Mouse (Mus musculus): ENCODE data around the gene Bmp7. TPM values are rescaled to one million over a fixed set of nuclear protein-coding genes. Genes with fewer than 3 reads are reported as not detected.

The Bmp7 gene
- total and polyA plus RNA-seq, 2 experiments from 2014 or later, result 15.3 to 34.0 TPM

GRCm38 (mm10) chr2:172965249-172965648 is 25.1 kb upstream of the Bmp7 start:
- 54% methylated on average over 11 of the region's 11 CpGs for WGBS
- Histone ChIP-seq H3K36me3 (ENCODE audit: insufficient read depth, low read length) (no peaks in the 10 kb centered on the region), H3K4me3 (ENCODE audit: low read depth, low read length) (no peak overlapping the region), H3K9me3 (ENCODE audit: low read length) (no peaks in the 10 kb centered on the region), H3K27me3 (ENCODE audit: insufficient read depth, low read length) (no peaks in the 10 kb centered on the region), H3K4me1 (ENCODE audit: insufficient read depth, low read length) (no peaks in the 10 kb centered on the region), H3K9ac (replicated peaks; ENCODE audit: low read length, poor library complexity, severe bottlenecking) (no peak overlapping the region), H3K27ac (ENCODE audit: low read depth, low read length) (no peak overlapping the region), H3K4me2 (ENCODE audit: low read depth, low read length, poor library complexity, severe bottlenecking) (no peak overlapping the region)
- DNase-seq (ENCODE audit: low spot score), result no peak
- no peak for ATAC-seq (ENCODE audit: low FRiP score)
- no peak for TF ChIP-seq CTCF (IDR thresholded peaks at IDR 0.05)

GRCm38 (mm10) chr2:172961211-172961610 is 21.1 kb upstream of the Bmp7 start:
- TF ChIP-seq CTCF (IDR thresholded peaks at IDR 0.05), result no peak
- WGBS, result 12% methylated on average over 6 of the region's 6 CpGs

GRCm38 (mm10) chr2:172960350-172960749 is 20.2 kb upstream of the Bmp7 start:
- Histone ChIP-seq H3K36me3 (ENCODE audit: insufficient read depth, low read length) (no peaks in the 10 kb centered on the region), H3K9ac (replicated peaks; ENCODE audit: low read length, poor library complexity, severe bottlenecking) (no peak overlapping the region), H3K4me3 (ENCODE audit: low read depth, low read length) (no peak overlapping the region), H3K4me2 (ENCODE audit: low read depth, low read length, poor library complexity, severe bottlenecking) (no peak overlapping the region), H3K27me3 (ENCODE audit: insufficient read depth, low read length) (no peaks in the 10 kb centered on the region), H3K9me3 (ENCODE audit: low read length) (no peaks in the 10 kb centered on the region), H3K4me1 (ENCODE audit: insufficient read depth, low read length) (no peaks in the 10 kb centered on the region), H3K27ac (ENCODE audit: low read depth, low read length) (no peak overlapping the region)
- 86% methylated on average over 3 of the region's 3 CpGs for WGBS
- TF ChIP-seq CTCF (IDR thresholded peaks at IDR 0.05), result no peak
- DNase-seq (ENCODE audit: low spot score) (no peak), ATAC-seq (ENCODE audit: low FRiP score) (no peak)

More at GRCm38 (mm10) chr2:172961211-172961610, 21.1 kb upstream of the Bmp7 start:
- Histone ChIP-seq H3K36me3 (ENCODE audit: insufficient read depth, low read length) (no peaks in the 10 kb centered on the region), H3K9ac (replicated peaks; ENCODE audit: low read length, poor library complexity, severe bottlenecking) (no peak overlapping the region), H3K9me3 (ENCODE audit: low read length) (no peaks in the 10 kb centered on the region), H3K27ac (ENCODE audit: low read depth, low read length) (no peak overlapping the region), H3K4me1 (ENCODE audit: insufficient read depth, low read length) (no peaks in the 10 kb centered on the region), H3K4me3 (ENCODE audit: low read depth, low read length) (no peak overlapping the region), H3K27me3 (ENCODE audit: insufficient read depth, low read length) (no peaks in the 10 kb centered on the region), H3K4me2 (ENCODE audit: low read depth, low read length, poor library complexity, severe bottlenecking) (no peak overlapping the region)
- ATAC-seq (ENCODE audit: low FRiP score) (no peak), DNase-seq (ENCODE audit: low spot score) (no peak)

GRCm38 (mm10) chr2:172959006-172959768 is 19.1 kb upstream of the Bmp7 start:
- DNase-seq (ENCODE audit: low spot score) (no peak), ATAC-seq (ENCODE audit: low FRiP score) (no peak)
- Histone ChIP-seq H3K4me3 (ENCODE audit: low read depth, low read length) (no peak overlapping the region), H3K4me2 (ENCODE audit: low read depth, low read length, poor library complexity, severe bottlenecking) (no peak overlapping the region), H3K9ac (replicated peaks; ENCODE audit: low read length, poor library complexity, severe bottlenecking) (no peak overlapping the region), H3K4me1 (ENCODE audit: insufficient read depth, low read length) (no peaks in the 10 kb centered on the region), H3K36me3 (ENCODE audit: insufficient read depth, low read length) (no peaks in the 10 kb centered on the region), H3K27me3 (ENCODE audit: insufficient read depth, low read length) (no peaks in the 10 kb centered on the region), H3K9me3 (ENCODE audit: low read length) (no peaks in the 10 kb centered on the region), H3K27ac (ENCODE audit: low read depth, low read length) (no peak overlapping the region)
- TF ChIP-seq CTCF (IDR thresholded peaks at IDR 0.05), result peak; percentile 42
- WGBS, result 54% methylated on average over 13 of the region's 13 CpGs

- Histone ChIP-seq H3K36me3 (ENCODE audit: insufficient read depth, low read length) (no peaks in the 10 kb centered on the region), H3K9me3 (ENCODE audit: low read length) (no peaks in the 10 kb centered on the region), H3K9ac (replicated peaks; ENCODE audit: low read length, poor library complexity, severe bottlenecking) (no peak overlapping the region), H3K4me1 (ENCODE audit: insufficient read depth, low read length) (no peaks in the 10 kb centered on the region), H3K4me2 (ENCODE audit: low read depth, low read length, poor library complexity, severe bottlenecking) (no peak overlapping the region), H3K4me3 (ENCODE audit: low read depth, low read length) (no peak overlapping the region), H3K27ac (ENCODE audit: low read depth, low read length) (no peak overlapping the region), H3K27me3 (ENCODE audit: insufficient read depth, low read length) (no peaks in the 10 kb centered on the region)
- ATAC-seq (ENCODE audit: low FRiP score) (no peak; the same call in 1 of the 2 replicates), DNase-seq (ENCODE audit: low spot score) (no peak)
- whole genome bisulfite sequencing, result 16% methylated on average over 5 of the region's 5 CpGs
- no peak for TF ChIP-seq CTCF (IDR thresholded peaks at IDR 0.05)
Measured at GRCm38 (mm10) chr2:172958579-172958978, 18.5 kb upstream of the Bmp7 start.

- WGBS, result 78% methylated on average over 2 of the region's 2 CpGs
- no peak for DNase-seq (ENCODE audit: low spot score)
- 0 out of 2 replicates have a peak, but pooled peaks have one; percentile 10 for TF ChIP-seq CTCF (IDR thresholded peaks at IDR 0.05)
- Histone ChIP-seq H3K9ac (replicated peaks; ENCODE audit: low read length, poor library complexity, severe bottlenecking) (no peak overlapping the region), H3K27me3 (ENCODE audit: insufficient read depth, low read length) (no peaks in the 10 kb centered on the region), H3K27ac (ENCODE audit: low read depth, low read length) (no peak overlapping the region), H3K4me3 (ENCODE audit: low read depth, low read length) (no peak overlapping the region), H3K4me2 (ENCODE audit: low read depth, low read length, poor library complexity, severe bottlenecking) (no peak overlapping the region), H3K4me1 (ENCODE audit: insufficient read depth, low read length) (no peaks in the 10 kb centered on the region), H3K36me3 (ENCODE audit: insufficient read depth, low read length) (no peaks in the 10 kb centered on the region), H3K9me3 (ENCODE audit: low read length) (no peaks in the 10 kb centered on the region)
- ATAC-seq (ENCODE audit: low FRiP score), result no peak
Measured at GRCm38 (mm10) chr2:172951976-172952375, 11.9 kb upstream of the Bmp7 start.
